Mouse (Mus musculus) kidney, adult 18-20 months (tissue): ENCODE data around the gene Wdr54.
"Not testable (repeated sequence)": the region's sequence is repeated elsewhere in the genome, so short reads cannot be mapped to it uniquely, and the experiment has no call there.

Experiments
- DNase-seq: peaks from one replicate; pipeline ENCODE4 v3.0.0; 2021

The Wdr54 gene

DNA sequence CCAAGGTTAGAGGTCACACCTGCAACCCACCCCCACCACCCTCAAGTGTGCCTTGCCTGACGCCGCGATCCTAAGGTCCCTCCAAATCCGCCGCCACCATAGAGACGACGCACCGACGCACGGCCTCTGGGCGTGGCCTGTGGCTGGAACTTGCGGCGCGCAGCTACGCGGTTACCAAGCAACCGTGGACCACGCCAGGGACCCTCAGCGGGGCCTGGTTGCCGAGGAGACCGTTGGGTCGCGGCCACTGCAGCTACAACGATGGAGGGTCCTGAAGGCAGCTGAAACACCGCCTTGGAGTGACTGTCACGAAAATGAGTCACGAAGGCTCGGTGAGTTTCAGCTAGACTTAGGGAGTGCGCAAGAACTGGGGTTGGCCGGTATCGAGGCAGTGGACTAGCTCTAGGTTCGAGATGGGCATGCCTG lies at the start of gene Wdr54, which contains the start of gene 1700003E16Rik:
Gene Wdr54 (minus strand): TSS at position 139 of the 426 bp plus-strand sequence.
Gene 1700003E16Rik (plus strand): TSS at position 146 of the 426 bp plus-strand sequence.
- peak; percentile 68 for DNase-seq

DNA sequence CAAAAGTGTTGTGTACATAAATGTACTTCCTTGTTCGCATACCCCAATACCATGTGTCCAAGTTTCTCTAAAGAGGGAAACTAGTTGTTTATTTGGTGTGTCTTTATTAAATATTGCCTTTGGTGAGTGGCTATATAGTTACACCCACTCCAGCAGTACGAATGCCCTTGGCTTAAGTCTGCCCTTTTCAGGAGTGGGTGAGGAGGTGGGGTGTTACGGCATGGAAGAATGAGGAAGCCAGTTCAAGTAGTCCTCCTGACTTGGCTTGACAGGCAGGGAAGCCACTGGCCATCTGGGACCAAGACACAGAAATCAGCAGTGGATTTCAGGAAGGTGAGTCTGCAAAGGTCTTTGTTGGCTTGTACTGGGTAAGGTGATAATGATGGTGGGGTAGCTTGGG lies 49.7 kb upstream of the Wdr54 start:
- no peak for DNase-seq

DNA sequence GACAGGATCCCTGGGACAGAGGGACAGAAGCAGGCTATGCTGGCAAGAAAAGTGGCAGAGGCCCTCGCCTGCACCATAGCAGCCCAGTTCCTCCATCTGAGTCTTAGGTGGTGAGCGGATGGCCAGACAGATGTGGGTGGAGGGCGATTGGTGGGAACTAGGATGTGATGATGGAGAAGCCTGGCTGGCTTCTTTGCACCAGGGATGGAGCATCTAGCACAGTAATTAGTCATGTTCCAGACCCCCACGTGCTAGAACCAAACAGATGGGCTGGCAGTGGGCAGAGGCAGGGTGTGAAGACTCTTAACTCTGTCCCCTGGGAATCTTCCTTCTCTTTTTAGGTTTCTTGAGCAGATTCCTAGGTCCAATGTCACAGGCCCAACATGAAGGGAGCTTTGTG lies 47.1 kb upstream of the Wdr54 start:
- no peak for DNase-seq

DNA sequence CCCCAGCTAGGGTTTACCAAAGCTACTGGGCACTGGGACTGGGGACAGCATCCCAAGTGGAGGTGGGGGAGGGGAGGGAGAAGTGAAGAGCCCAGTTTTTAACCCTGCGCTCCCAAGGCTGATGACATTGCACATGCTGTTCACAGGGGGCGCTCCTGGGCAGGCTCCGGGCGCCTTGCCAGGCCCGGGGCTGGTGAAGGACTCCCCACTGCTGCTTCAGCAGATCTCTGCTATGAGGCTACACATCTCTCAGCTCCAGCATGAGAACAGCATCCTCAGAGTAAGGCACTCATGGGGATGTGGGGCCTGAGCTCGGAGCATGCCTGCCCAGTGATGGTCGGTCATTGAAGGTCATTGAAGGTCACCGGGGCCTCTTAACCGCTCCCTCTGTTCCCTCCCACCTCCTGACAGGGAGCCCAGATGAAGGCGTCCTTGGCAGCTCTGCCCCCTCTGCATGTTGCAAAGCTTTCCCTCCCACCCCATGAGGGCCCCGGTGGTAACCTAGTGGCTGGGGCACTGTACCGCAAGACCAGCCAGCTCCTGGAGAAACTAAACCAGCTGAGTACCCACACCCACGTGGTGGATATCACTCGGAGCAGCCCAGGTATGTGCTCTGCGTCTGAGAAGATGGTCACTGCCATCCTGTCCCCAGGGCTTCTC lies 41.3 kb upstream of the Wdr54 start:
- peak; percentile 50 for DNase-seq

DNA sequence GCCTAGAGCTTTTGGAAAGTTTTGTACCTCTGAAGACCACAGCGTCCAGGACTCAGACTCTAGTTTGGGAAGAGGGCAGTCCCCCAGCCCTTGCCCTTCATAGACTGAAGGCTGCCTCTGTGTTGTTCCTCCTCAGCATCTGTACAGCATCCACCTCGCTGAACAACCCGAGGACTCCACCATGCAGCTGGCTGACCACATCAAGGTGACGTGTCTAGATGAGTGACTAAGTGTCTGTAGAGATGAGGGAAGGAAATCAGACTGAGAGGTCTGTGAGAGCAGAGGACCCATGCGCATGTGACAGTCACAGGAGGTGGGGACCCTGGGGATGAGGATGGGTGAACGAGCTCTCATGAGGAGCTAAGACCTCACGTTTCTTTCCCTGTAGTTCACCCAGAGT lies 37.4 kb upstream of the Wdr54 start:
- DNase-seq, result no peak

DNA sequence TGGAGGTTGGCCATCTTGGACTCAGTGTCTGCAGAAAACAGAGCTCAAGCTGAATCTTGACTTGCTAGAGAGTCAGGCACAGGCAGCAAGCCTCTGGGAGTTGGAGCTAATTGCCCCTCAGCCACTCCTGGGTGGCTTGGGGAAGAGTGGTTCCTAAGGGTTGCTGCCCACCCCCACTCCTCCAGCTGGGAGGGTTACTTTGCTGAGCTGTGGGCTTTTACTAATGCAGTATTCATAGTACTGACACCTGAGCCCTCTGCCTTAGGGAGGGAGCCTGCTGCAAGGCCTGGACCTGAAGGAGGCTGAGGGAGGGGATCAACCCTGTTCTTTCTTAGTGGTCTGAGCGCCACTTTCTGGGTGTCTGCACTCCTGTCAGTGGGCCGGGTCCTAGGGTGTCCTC lies 30.7 kb upstream of the Wdr54 start:
- DNase-seq, result no peak

DNA sequence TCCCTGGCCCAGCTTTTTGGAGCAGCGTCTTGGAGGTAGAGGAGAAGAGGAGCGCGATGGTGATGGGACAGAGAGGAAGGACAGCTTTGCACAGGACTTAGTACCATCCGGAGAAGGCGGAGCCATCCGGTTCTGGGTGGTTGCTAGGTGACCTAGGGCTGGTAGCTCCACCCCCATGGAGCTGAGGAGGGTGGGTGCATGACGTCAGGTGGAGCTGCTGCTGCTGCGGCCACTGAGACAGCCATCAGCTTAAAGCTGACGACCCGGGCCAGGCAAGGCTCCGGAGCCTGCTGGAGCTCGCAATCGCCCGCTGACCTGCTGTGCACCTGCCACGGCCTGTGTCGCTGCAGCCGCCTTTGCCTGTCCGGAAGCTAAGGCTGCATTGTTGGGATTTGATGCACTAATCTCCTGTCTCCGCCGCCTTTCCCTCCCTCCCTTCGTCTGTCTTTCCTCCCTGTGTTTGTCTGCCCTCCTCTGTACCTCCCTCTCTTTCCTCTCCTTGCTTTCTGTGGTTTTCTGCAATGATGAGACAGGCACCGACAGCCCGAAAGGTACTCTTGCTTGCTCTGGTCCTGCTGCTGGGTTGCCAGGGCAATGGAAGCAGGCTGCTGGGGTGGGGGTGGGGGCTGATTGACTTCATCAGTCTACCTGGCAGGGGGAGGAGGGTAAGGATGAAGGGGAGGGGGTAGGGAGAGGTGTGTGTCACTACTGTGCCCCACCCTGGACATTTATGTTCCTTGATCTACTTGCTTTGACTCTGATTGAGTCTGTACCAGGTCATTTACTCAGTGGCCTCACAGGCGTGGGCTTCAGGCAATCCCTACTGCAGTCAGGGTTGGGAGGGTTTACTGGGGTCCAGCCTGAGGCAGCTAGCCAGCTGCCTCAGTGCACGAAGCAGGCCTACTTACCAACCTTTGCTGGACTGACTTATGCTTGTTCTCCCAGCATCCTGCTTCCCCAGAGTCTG lies 30.0 kb upstream of the Wdr54 start:
- peak; percentile 36 for DNase-seq

DNA sequence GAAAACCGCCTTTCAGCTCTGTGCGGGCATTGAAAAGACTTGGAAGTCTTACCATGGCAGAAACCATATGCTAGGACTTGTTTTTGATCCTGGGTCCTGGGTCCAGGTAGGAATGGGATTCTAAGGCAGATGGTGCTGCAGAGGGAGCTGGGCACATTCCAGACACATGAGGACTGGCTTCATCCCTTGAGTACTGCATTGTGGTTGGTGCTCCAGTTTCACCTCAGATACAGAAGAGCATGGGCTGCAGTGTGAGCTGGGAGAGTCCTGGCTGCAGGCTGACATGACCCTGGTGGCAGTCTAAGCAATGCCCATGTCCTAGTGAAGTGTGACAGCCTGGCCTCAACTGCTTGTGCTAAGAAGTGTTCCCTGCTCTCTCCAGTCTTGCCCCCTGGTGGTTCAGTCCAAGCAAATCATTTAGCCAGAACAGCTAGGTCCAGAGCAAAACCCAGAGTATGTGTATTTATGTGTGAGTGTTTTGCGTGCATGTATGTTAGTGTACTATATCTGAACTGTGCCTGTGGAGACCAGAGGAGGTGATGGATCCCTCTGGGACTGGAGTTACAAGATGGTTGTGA lies 28.8 kb upstream of the Wdr54 start:
- DNase-seq, result no peak

DNA sequence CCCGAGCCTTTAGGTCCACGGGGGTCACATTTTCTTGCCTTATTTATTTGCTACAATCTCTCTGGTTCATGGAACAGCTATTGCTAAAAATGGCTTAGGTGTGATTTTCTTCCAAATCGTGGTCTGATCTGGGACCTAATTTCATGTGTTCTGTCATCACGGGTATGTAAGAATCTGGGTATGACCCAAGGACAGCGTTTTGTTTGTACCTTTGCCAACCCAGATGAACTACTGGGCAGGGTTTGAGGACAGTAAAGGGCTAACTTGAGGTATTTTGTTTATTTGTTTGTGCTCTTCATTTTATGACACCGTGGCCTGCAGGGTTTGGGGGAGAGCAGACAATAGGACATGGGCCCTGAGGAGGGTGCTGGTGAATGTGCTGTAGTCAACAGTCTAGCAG lies 24.4 kb upstream of the Wdr54 start:
- no peak for DNase-seq

DNA sequence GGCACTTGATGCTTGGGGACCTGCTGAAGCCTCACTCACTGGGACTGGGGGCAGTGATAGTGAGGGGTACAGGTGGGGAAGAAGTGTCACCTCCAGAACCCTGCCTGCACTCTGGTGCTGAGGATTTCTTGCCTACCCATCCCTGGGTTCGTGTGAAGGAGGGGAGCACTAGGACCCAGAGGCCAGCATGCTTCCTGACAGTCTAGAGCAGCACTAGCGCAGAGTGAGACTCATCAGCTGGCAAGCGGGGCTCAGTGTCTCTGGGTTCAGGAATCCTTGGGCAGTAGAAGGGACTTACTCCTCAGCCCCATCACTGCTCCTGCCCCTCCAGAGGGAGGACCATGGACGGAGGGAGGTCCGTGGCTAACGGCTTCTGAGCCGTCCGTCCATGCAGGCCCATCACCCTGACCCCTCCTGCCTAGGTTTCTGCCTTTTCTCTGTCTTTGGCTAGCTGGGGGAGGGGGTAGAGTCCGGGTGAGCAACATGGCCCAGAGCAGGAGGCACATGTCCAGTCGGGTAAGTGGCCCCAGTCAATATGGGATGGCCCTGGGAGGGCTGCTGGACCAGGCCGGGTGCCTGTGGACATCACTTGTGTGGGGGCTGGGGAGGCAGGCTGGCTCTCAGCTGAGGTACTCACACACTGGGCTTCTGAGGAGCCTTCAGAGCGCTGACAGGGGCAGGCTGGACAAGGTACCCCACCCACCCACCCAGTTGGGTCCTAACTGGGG lies 23.4 kb upstream of the Wdr54 start:
- no peak for DNase-seq

DNA sequence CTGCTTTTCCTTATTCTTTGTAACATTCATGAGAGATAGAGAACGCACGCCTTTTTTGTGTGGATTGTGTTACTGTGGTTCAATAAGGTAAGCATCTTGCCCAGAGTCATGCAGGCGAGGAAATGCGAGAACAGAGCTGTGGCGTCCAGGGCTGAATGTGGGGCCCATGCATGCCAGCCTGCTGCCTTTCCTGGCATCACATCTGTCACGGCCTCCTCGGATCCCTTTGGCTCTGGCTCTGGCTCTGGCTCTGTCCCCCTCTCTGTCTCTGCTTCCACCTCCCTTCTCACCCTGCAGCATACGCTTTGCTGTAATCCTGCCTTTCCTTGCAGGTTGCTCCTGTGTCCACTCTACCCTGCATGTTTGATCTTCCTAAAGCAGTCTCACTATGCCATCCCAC lies 19.8 kb upstream of the Wdr54 start:
- no peak for DNase-seq

DNA sequence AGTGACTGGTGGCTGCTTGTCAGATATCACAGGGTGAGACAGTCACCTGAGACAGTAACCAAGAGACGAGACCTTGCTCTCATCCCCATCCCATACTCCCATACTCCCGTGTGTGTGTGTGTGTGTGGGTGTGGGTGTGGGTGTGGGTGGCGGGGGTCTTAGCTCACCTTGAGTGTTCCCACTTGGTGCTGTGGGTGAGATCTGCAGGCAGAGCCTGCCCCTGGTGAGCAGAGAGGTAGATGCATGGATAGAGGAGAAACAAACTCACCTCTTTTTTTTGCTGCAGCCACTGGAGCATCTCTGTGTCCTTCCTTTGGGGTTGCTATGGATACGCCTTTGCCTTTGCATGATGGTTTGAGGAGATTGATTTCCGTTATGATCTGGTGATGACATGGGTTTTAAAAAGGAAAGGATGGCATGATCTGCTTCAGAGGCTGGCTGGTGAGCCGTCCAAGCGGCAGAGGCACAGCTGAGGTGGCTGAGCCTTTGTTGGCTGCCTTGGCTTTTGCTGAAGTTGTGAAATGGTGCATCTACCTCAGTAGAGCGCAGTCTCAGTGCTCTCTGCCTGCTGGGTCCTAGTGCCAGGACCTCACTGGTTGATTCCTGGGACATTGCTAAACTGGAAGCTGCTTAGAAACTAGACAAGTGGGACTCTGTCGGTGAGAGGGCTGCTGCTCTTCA lies 16.2 kb upstream of the Wdr54 start:
- DNase-seq, result no peak

DNA sequence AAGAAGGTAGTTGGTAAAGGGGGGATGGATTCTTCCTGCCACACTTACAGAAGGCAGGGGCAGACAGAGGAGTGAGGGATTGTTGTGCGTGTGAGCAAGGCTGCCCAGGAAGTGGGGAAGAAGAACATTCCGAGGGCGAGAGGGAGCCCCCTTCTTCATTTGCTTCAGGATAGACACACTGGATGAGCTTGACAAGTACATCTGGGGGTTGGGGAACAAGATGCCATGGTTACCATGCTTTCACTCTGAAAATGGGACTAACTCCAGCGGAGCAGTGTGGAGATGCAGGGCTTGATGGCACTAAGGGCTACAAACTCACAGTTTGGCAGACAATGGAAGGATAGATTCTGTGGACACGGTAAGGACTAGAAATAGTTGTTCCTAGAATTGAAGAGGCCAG lies 14.9 kb upstream of the Wdr54 start:
- no peak for DNase-seq

DNA sequence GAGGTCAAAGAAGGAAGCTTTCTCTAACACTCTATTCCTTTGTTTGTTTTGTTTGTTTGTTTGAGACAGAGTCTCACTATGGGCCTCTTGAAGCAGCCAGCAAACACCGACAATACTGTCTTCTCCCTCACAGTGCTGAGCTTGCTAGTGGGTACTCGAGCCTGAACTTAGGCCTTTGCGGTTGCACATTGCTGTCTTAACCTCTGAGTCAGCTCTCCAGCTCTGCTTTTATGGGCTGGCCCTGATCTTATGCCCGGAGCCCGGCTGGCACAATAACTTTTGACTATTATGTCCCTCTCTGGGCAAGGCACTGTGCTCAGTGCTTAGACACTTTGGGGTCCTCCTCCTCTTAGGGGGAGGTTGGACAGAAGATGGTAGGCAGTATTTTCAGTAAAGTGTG lies 13.7 kb upstream of the Wdr54 start:
- DNase-seq, result peak; percentile 21

DNA sequence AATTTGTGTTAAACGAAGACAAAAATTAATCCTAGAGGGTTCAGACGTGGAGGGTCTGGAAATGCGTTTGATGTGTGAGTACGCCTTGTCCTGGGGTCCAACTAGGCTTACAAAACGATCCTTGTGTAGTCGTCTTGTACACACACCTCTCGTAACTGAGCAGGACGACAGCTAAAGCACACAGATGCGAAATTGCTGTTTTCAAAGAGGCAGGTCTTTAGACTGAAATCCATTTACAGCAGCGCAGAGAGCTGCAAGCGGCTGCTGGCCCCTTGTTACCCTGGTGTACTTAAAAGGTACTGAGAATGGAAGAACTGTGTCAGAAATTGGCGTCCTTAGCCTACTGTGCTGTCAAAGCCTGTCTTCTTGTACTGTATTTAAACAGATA lies 10.0 kb upstream of the Wdr54 start:
- no peak for DNase-seq

DNA sequence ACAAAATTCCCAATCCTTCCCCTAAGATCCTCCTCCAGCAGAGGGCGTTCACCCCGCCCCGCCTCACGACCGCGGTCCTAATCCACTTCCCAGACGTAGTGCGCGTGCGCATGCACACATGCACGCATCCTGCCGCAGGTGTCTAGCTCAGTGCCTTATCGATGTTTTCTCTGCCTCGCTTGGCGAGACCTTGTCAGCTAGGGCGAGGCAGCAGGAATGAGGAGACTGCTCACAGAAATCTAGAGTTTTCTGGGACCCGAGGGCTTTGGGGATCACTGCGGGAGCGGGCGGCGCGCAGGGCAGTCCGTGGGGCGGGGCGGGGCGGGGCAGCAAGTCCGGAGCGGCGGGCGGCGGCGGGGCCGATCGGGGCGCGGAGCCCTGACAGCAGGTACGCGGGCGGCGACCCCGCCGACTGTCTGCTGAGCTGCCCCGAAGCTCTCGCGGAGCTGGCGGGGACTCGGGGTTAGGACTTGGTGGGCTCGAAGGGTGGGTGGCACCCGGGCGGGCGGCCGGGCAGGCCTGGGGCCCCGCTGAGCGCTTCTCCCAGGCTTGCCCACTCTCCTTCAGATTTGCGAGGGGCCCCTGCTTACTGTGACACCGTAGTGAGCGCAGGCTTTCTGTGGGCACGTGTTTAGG lies 9.5 kb upstream of the Wdr54 start, which contains the start of gene Dctn1:
Gene Dctn1 (plus strand): TSS at position 314 of the 636 bp plus-strand sequence.
- DNase-seq, result peak; percentile 96

DNA sequence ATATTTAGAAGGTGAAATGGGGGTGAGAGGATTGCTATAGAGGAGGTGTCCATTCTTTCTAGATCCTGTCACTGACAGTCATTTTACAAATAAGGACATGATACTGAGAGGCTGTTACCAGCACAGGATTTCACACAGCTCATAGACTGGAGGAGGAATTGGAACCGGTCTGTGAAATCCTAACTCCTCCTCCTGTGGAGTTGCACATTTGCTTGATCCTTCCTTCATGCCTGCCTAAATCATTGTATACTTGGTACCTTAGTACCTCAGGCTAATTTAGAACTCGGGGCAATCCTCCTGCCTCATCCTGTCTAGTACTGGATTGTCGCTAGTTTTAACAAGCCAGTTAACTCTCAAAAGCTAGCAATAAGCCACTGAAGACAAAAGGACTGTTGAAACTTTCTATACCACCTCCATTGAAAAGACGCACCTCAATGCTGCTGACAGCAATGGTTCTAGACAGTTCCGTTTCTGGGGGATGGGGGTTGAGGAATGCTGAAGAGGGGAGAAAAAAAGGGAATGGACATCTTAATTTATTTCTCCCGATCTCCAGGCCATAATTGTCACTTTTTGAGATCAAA lies 8.9 kb upstream of the Wdr54 start:
- no peak for DNase-seq

DNA sequence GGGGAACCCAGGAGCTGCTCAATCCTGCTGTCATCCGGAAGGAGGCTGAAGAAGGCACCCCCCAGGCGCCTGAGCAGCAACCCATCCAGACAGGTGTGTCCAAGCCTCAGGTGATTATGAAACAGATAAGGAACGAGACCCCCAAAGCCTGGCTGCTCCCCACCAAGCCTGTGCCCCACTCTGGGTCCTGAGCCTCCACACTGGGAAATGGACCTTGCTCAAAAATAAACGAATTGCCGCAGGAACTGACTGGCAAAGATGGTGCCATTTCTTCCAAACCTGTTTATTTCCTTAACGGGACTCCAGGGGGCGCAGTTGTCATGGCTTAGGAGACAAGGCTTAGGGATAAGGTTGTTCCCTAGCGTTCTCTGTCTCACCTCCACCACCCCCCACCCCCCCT lies 6.5 kb upstream of the Wdr54 start:
- peak; percentile 84 for DNase-seq

DNA sequence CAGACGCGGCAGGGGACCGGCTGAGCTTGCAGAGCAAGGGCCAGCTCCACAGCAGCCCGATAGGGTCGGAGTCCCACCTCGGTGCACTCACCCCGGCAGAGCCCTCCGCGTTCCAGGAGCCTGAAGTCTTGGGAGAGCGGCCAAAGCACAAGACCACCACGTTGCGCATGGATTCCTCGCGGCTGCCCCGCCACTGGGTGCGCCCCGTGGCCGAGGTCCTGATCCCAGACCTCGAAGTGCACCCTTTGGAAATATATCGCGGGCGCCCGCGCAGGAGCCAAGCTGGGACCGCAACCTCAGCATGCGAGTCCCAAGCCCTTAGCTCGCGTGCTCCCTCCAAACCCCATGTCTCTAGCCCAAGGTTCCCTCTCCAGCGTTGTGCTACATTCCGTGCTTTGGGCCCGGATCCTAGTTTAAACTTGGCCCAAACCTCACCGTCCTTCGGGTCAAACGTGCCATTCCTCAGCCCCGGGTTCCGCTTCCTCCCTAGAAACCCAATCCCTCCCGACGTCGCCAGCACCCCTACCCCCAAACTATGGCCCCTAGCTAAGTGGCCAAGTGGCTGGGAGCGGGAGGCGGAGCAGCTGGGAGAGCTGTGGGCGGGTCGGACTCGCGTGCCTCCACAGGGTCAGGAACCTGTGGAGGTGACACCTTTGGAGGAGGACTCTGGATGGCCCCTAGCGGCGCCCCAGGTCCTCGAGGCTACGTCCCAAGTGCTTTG lies 5.9 kb upstream of the Wdr54 start:
- peak; percentile 82 for DNase-seq

DNA sequence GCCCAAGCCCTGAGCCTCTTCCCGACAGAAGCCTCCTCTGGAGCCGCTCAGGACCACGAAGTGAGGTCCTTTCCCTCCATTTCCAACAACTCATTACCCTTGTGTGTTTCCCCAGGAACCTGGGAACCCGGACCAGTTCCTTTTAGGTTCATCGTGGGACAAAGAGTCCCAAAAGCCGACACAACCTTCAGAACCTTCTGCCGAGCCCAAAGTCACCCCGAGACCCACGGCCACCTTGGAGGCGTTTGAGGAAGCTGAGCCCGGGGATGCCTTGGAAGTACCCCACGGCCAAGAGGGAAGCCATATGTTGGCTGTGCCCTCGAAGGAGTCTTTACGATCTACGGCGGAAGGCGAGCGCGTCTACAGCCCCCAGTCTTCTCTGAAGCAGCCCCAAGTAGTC lies 5.2 kb upstream of the Wdr54 start:
- no peak for DNase-seq

DNA sequence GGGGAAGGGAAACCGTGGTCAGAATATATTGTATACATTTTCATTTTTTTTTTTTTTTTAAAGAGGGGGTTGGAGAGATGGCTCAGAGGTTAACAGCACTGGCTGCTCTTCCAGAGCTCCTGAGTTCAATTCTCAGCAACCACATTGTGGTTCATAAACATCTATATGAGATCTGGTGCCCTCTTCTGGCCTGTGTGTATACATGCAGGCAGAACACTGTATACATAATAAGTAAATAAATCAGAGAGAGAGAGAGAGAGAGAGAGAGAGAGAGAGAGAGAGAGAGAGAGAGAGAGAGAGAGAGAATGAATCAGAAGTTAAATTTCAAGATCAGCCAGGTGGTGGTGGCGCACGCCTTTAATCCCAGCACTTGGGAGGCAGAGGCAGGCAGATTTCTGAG lies 3.3 kb upstream of the Wdr54 start:
- not testable (repeated sequence) for DNase-seq
